Mouse (Mus musculus): ENCODE measurements around the gene Nup93.
A peak's percentile ranks its signal among the peaks of the same experiment; 100 is the strongest.

Nup93 gene

GRCm38 (mm10) chr8:94361774-94362431 is 147.5 kb downstream of the Nup93 start:
- no peak for DNase-seq (ENCODE audit: low read depth, low spot score)

GRCm38 (mm10) chr8:94362607-94363239 is 148.4 kb downstream of the Nup93 start:
- no peak for DNase-seq (ENCODE audit: low read depth, low spot score)

- DNase-seq (ENCODE audit: low read depth, low spot score), result peak; percentile 13
Observed at GRCm38 (mm10) chr8:94363288-94363688, 148.9 kb downstream of the Nup93 start.

GRCm38 (mm10) chr8:94363906-94364305 is 149.5 kb downstream of the Nup93 start:
- no peak for DNase-seq (ENCODE audit: low read depth, low spot score)

GRCm38 (mm10) chr8:94364686-94365312 is 150.4 kb downstream of the Nup93 start:
- DNase-seq (ENCODE audit: low read depth, low spot score), result no peak

- no peak for DNase-seq (ENCODE audit: low read depth, low spot score)
Observed at GRCm38 (mm10) chr8:94365410-94365981, 151.1 kb downstream of the Nup93 start.

Data from telencephalon, adult 2 months (tissue).